Mouse (Mus musculus) MN1 (cell line): ENCODE results near the gene Sik3.

Experiments
- DNase-seq: peaks from one replicate; pipeline ENCODE4 v3.0.0-alpha.2; 2016; ENCODE audit warnings: low spot score

The Sik3 gene

DNA sequence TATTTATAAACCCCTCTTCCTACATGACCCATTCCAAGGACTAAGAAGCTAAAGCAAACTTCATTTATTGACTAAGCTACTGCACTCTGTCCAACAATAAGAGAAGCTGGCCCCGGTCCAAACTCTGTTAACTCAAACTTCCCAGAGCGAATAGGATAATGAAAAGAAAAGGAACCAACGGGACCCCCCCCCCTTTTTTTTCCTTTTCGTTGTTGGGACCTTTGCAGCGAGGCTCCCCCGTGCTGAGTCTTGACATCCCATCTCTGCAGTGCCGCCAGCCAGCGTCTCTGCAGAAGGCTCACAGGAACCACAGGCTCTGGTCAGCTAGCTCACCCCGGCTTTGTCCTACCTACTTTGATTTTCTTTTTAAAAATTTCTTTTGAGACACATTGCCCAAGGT, 3.2 kb downstream of the Sik3 start:
- DNase-seq: no peak

DNA sequence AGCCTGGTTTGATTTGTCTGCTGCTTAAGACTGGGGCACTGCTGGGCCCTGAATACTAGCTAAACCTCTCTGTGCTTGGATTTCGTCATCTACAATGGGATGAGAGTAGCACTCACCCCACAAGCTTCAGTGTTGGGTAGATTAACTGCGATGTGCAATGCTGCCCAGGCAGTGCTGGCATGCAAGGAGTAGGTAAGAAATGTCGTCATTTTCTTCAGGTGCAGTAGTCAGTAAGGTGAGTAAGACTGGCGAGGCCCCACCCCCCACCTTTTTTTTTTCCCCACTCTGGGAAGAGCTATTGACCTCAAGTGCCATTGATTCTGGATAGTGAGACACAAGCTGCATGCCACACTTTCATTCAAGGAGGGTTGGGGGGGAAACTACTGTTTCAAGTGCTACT, 3.8 kb downstream of the Sik3 start:
- DNase-seq: no peak

- no peak for DNase-seq
Measured at GRCm38 (mm10) chr9:46018316-46018715, 5.7 kb downstream of the Sik3 start.

GRCm38 (mm10) chr9:46019975-46020374, 7.4 kb downstream of the Sik3 start:
- DNase-seq: no peak

GRCm38 (mm10) chr9:46023591-46023990, 11.0 kb downstream of the Sik3 start:
- no peak for DNase-seq

DNA sequence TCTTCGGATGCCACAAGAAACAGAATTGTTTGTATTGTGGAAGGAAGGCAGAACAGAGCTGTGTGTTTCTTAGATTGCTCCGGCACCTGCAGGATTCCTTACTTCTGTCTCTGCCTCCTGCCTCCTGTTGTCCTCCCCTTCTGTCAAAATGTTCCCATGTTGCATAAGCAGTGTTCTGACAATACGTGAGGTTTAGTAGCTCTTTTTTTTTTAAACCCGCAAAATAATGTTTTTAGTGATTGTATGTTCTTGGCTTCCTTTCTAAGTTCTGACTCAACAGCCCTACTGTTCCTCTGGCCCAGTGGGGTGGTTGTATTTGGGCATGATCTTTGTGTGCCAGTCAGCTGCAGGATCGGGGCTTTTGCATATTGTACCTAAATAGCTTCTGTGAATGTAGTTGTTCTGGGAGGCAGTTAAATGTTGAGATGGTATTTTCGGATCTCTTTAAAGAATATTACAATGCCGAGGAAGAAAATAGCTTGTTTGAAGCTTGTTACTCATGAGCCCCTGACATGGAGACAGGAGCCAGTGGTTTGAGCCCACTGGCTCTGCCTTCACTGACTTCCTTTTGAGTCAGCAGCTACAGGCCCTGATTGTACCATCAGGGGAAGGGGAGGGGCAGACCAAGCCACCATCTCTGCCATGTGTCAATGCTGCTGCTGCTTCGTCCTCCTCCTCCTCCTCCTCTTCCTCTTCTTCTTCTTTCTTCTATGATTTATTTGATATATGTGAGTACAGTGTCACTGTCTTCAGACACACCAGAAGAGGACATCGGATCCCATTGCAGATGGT, 13.6 kb downstream of the Sik3 start:
- no peak for DNase-seq

DNA sequence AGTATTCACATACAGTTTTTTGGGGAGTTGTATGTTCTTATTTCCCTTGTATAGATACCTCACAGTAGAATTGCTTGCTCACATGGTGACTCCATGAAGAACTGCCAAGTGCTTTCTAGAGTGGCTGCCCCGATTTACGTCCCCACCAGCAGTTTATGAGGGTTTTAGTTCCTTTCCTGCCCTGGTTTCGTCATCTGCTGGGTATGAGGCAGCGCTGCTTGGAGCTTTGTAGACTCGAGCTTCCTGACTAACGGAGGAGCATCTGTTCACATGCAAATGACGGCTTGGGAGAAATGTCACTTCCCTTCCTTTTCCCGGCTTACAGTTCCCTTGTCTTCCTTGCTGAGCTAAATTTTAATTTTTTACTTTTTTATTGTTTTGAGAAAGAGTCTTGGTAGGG, 15.4 kb downstream of the Sik3 start:
- DNase-seq: no peak

- DNase-seq: no peak
Measured at GRCm38 (mm10) chr9:46029534-46029933, 16.9 kb downstream of the Sik3 start.

DNA sequence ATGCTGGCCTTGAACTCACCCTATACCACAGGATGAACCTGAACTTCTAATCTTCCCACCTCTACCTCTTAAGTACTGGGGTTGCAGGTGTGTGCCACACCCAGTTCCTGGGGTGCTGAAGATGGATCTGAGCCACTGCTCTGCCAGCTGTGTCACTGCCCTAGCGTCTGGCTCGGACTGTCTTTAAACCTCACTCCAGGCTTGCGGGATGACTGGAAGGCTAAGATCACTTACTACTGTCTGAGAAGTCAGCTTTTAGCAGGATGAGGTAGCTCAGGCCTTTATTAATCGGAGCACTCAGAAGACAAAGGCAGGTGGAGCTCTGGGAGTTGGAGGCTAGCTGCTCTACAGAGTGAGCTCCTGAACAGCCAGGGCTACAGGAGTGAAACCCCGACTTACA, 17.6 kb downstream of the Sik3 start:
- DNase-seq: no peak

GRCm38 (mm10) chr9:46030968-46031367, 18.3 kb downstream of the Sik3 start:
- no peak for DNase-seq

- DNase-seq: no peak
Measured at GRCm38 (mm10) chr9:46032190-46032589, 19.6 kb downstream of the Sik3 start.

DNA sequence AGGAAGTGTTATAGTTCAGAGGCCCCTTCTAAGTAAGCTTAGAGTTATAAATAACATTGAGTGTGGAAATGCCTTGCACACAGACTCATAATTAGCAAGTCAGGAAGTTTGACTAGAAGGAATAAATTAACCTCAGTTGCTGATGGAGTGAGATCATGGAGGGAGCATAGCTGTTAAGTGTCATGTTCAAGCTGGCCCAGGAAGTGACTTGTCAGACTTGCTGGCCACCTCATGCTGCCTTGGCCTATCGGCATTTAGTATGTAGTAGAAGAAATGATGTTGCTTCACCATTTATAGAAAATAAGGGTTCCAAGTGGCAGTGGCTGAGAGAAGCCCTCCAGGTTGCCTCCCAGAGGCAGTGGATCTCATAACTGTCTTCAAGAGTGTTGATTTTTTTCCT, 20.4 kb downstream of the Sik3 start:
- DNase-seq: no peak

GRCm38 (mm10) chr9:46033862-46034261, 21.2 kb downstream of the Sik3 start:
- DNase-seq: no peak

DNA sequence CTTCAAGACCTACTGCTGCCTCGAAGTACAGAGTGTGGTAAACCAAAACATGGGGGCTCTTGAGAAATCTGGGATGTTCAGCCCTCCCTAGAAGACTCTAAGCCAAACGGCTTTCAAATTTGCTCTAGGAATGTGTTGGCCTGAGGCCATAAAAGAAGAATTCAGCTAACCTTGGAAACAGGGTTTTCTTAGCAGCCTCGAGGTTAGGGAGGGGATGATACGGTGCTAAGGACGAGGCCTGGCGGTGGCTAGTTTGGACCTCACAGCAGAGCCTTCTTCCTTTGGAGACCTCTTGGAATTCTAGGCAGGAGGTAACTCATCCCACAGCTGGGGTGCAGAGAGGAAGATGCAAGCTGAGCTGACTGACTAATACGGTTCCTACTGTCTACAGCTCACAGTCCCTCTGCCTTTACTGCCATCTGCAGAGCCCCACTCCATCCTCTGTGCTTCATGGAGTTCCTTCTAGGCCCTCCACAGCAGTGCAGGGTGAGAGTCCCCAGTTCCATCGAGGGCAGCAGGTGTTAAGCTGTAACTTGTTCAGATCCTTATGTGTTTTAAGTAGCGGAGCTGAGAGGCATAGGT, 22.8 kb downstream of the Sik3 start:
- DNase-seq: no peak

GRCm38 (mm10) chr9:46036881-46037280, 24.3 kb downstream of the Sik3 start:
- DNase-seq: no peak

- no peak for DNase-seq
Measured at GRCm38 (mm10) chr9:46038786-46039185, 26.2 kb downstream of the Sik3 start.

GRCm38 (mm10) chr9:46041186-46041585, 28.6 kb downstream of the Sik3 start:
- no peak for DNase-seq

GRCm38 (mm10) chr9:46042387-46042786, 29.8 kb downstream of the Sik3 start:
- DNase-seq: no peak

- DNase-seq: no peak
Measured at GRCm38 (mm10) chr9:46043626-46044025, 31.0 kb downstream of the Sik3 start.

- DNase-seq: no peak
Measured at GRCm38 (mm10) chr9:46046724-46047517, 34.3 kb downstream of the Sik3 start.

DNA sequence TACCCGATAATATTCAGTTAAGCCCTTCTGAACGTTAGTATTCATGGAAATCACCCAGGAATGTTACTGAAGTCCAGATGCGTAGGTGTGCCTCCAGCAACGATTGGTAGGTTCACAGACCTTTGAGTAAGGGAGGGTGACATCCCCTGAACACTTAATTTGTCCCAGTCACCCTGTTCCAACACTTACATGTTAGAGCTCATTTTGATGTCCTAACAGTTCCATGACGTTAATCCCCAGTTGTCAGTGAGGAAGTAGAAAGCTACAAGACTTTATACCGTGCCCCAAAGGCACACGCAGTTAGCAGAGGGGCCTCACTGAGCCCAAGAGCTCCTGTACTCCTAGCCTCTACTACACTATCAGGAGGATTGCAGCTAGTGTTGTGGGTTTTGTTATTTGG, 36.9 kb downstream of the Sik3 start:
- no peak for DNase-seq

- DNase-seq: no peak
Measured at GRCm38 (mm10) chr9:46050203-46050602, 37.6 kb downstream of the Sik3 start.

- DNase-seq: no peak
Measured at GRCm38 (mm10) chr9:46053014-46053666, 40.5 kb downstream of the Sik3 start.
